Mouse (Mus musculus) heart, postnatal 0 days (tissue): ENCODE measurements around the gene Snf8. TPM values are rescaled to one million over a fixed set of nuclear protein-coding genes. Genes with fewer than 3 reads are reported as not detected.

Source experiments
- ATAC-seq: fragments of 200-750 bp; cut with Nextera tagmentation; 2 replicates; pipeline ENCODE4 v1.8.0; 2017; ENCODE audit warnings: low read depth, moderate number of reproducible peaks, moderate library complexity; ENCODE audit not compliant: insufficient read depth
- DNase-seq: peaks from one replicate; pipeline ENCODE4 v3.0.0-alpha.2; 2016; ENCODE audit warnings: low spot score
- H3K27ac ChIP-seq: fragments of 300-500 bp; sonication (generic); 2 replicates; pipeline ENCODE4 v1.5.1; 2014; ENCODE audit warnings: low read depth, mild to moderate bottlenecking
- H3K27me3 ChIP-seq: fragments of 300-500 bp; sonication (generic); 2 replicates; pipeline ENCODE4 v1.6.1; 2014; ENCODE audit warnings: low read length, mixed read lengths; ENCODE audit not compliant: control insufficient read depth, insufficient read depth
- H3K36me3 ChIP-seq: fragments of 300-500 bp; sonication (generic); replicated peaks from 2 replicates; pipeline ENCODE4 v1.6.1; 2014; ENCODE audit warnings: low read length, mixed read lengths; ENCODE audit not compliant: control insufficient read depth, insufficient read depth
- H3K4me1 ChIP-seq: fragments of 300-500 bp; sonication (generic); 2 replicates; pipeline ENCODE4 v1.6.1; 2014; ENCODE audit warnings: antibody characterized with exemption; ENCODE audit not compliant: control insufficient read depth, insufficient read depth
- H3K4me2 ChIP-seq: fragments of 300-500 bp; sonication (generic); 2 replicates; pipeline ENCODE4 v1.6.1; 2014; ENCODE audit warnings: low read depth, mild to moderate bottlenecking, low read length, moderate library complexity
- H3K4me3 ChIP-seq: fragments of 300-500 bp; sonication (generic); 2 replicates; pipeline ENCODE4 v1.5.1; 2014; ENCODE audit warnings: low read depth, low read length
- H3K9ac ChIP-seq: fragments of 300-500 bp; sonication (generic); replicated peaks from 2 replicates; pipeline ENCODE4 v1.6.1; 2014; ENCODE audit warnings: low read depth, low read length, mixed read lengths
- H3K9me3 ChIP-seq: fragments of 300-500 bp; sonication (generic); replicated peaks from 2 replicates; pipeline ENCODE4 v1.6.1; 2016; ENCODE audit warnings: low read length; ENCODE audit not compliant: control insufficient read depth
- CTCF ChIP-seq: IDR thresholded peaks from 2 replicates; pipeline ENCODE4 v1.5.1; 2016; ENCODE audit warnings: antibody characterized with exemption, control low read depth, low read depth
- EP300 ChIP-seq: IDR thresholded peaks from 2 replicates; pipeline ENCODE4 v1.6.1; 2016; ENCODE audit warnings: antibody characterized with exemption, low read depth
- WGBS: fragments of 180-500 bp; shearing (Covaris S2); extraction: QIAGEN DNeasy Blood & Tissue Kit; methylation state at CpG from one replicate; pipeline ENCODE4 v1.1.7; 2014; 5-methylcytosine and 5-hydroxymethylcytosine counted together
- polyA plus RNA-seq: library from polyadenylated mRNA; unstranded; fragments of >200 nt; fragmentation: Nextera tagmentation; extraction: Ambion mirVana; gene quantifications from 2 replicates; pipeline ENCODE4 v1.2.1, GENCODE M21; 2015
- total RNA-seq: library from RNA; depleted of rRNA; stranded (reverse); fragments of >200 nt; gene quantifications from 2 replicates; pipeline ENCODE4 v1.2.3, GENCODE M21; 2014; ENCODE audit warnings: low replicate concordance; rRNA removed

Snf8 gene
- total RNA-seq, result 24.0 and 25.2 TPM in 2 replicates
- polyA plus RNA-seq, result 59.4 and 63.0 TPM in 2 replicates

GRCm38 (mm10) chr11:96034596-96035052, at the start of gene Snf8:
Snf8 (plus strand) TSS chr11:96034885.
- Histone ChIP-seq H3K9me3 (no peaks in the 10 kb centered on the region), H3K4me2 (peak within 1 kb of the TSS; percentile 94), H3K27me3 (no peaks in the 10 kb centered on the region; the same call in 1 of the 2 replicates), H3K27ac (peak within 1 kb of the TSS; percentile 67), H3K9ac (peak within 1 kb of the TSS; percentile 77), H3K36me3 (peaks cover 3% of the 10 kb centered on the region; the same call in 1 of the 2 replicates), H3K4me1 (peaks cover 10% of the 10 kb centered on the region), H3K4me3 (peak within 1 kb of the TSS; percentile 89)
- TF ChIP-seq CTCF (no peak), EP300 (peak; percentile 72; the same call in 1 of the 2 replicates)
- ATAC-seq, result peak; percentile 89
- under 1% methylated on average over 29 of the region's 29 CpGs for WGBS
- DNase-seq, result peak; percentile 88

- no peak for DNase-seq
- H3K9me3 ChIP-seq, result no peaks in the 10 kb centered on the region
- TF ChIP-seq CTCF (no peak), EP300 (no peak)
- no peak overlapping the region for H3K4me3 ChIP-seq
- 0 out of 2 replicates have a peak overlapping the region, but pooled peaks have one; percentile 1 for H3K9ac ChIP-seq
- WGBS, result 70% methylated on average over 6 of the region's 6 CpGs
- H3K36me3 ChIP-seq, result no peaks in the 10 kb centered on the region
- H3K27ac ChIP-seq, result peak overlapping the region; percentile 65
- peak overlapping the region; percentile 19; the same call in 1 of the 2 replicates for H3K4me2 ChIP-seq
- peaks cover 31% of the 10 kb centered on the region for H3K4me1 ChIP-seq
- H3K27me3 ChIP-seq, result no peaks in the 10 kb centered on the region
- no peak for ATAC-seq
Observed at GRCm38 (mm10) chr11:95987854-95988447, 46.7 kb upstream of the Snf8 start.

DNA sequence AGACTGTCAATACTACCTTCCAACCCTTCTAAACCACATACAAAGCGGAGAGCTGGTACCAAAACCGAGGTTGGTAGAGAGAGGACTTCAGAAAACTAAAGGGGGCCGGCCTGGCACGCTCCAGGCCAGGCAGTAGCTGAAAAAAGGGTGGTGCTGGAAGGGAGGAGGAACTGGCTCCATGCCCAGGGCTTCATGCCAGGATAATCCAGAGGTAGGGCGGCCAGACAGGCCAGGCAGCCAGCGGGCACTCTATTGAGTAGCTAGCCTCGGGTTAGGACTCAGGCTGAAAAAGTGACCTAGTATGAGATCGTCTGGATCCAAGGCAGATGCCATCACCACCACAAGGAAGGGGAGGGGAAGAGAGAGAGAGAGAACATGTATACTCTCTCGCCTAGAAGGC, 46.2 kb upstream of the Snf8 start:
- H3K27me3 ChIP-seq, result no peaks in the 10 kb centered on the region
- 0 out of 2 replicates have a peak overlapping the region, but pooled peaks have one; percentile 1 for H3K9ac ChIP-seq
- H3K4me3 ChIP-seq, result no peak overlapping the region
- no peak for TF ChIP-seq CTCF
- TF ChIP-seq EP300, result no peak
- peak overlapping the region; percentile 65 for H3K27ac ChIP-seq
- peaks cover 25% of the 10 kb centered on the region for H3K4me1 ChIP-seq
- no peaks in the 10 kb centered on the region for H3K36me3 ChIP-seq
- ATAC-seq (peak; percentile 80), DNase-seq (peak; percentile 79)
- WGBS, result 19% methylated on average over 9 of the region's 9 CpGs
- no peaks in the 10 kb centered on the region for H3K9me3 ChIP-seq
- peak overlapping the region; percentile 19; the same call in 1 of the 2 replicates for H3K4me2 ChIP-seq

- ATAC-seq (no peak), DNase-seq (no peak)
- no peaks in the 10 kb centered on the region for H3K36me3 ChIP-seq
- WGBS, result 81% methylated on average over 8 of the region's 8 CpGs
- no peak overlapping the region for H3K4me2 ChIP-seq
- H3K27ac ChIP-seq, result no peak overlapping the region
- no peak overlapping the region for H3K4me3 ChIP-seq
- TF ChIP-seq EP300 (no peak), CTCF (no peak)
- H3K4me1 ChIP-seq, result peaks cover 25% of the 10 kb centered on the region; the same call in 1 of the 2 replicates
- no peak overlapping the region for H3K9ac ChIP-seq
- H3K9me3 ChIP-seq, result 0 out of 2 replicates have a peak, but pooled peaks cover 4% of the 10 kb centered on the region
- H3K27me3 ChIP-seq, result no peaks in the 10 kb centered on the region
Observed at GRCm38 (mm10) chr11:95989864-95990263, 44.8 kb upstream of the Snf8 start.

- Histone ChIP-seq H3K4me1 (peaks cover 25% of the 10 kb centered on the region; the same call in 1 of the 2 replicates), H3K27ac (peak overlapping the region; percentile 85; the same call in 1 of the 2 replicates), H3K27me3 (no peaks in the 10 kb centered on the region), H3K4me3 (peak overlapping the region; percentile 63; the same call in 1 of the 2 replicates), H3K9ac (no peak overlapping the region), H3K4me2 (peak overlapping the region; percentile 94), H3K9me3 (0 out of 2 replicates have a peak, but pooled peaks cover 4% of the 10 kb centered on the region), H3K36me3 (no peaks in the 10 kb centered on the region)
- TF ChIP-seq EP300 (no peak), CTCF (no peak)
- no peak for ATAC-seq
- no peak for DNase-seq
- 72% methylated on average over 4 of the region's 4 CpGs for WGBS
Observed at GRCm38 (mm10) chr11:95990431-95990830, 44.3 kb upstream of the Snf8 start.
